Mouse (Mus musculus) ES-Bruce4 (cell line): ENCODE data around the gene Adora2a.

Experiments used
- CTCF ChIP-seq: IDR thresholded peaks from one replicate; pipeline ENCODE4 v1.8.1; 2011; ENCODE audit warnings: low read depth, low read length
- EP300 ChIP-seq: IDR thresholded peaks from 2 replicates; pipeline ENCODE4 v1.6.1; 2011; ENCODE audit warnings: low read depth, low read length; ENCODE audit not compliant: insufficient read depth

GRCm38 (mm10) chr10:75333176-75333776 lies 16.6 kb downstream of the Adora2a start:
- no peak for TF ChIP-seq CTCF
- TF ChIP-seq EP300 = no peak
